Mouse (Mus musculus) gastrocnemius, adult 8-10 months (tissue): Measurements from ENCODE around the gene Krt78. TPM values are rescaled to one million over a fixed set of nuclear protein-coding genes. Genes with fewer than 3 reads are reported as not detected.

Experiments used
- DNase-seq, 2 experiments: peaks; one replicate each; pipeline ENCODE4 v3.0.0; 2022; ENCODE audit warnings: low spot score in 2 of 2
- total RNA-seq, 4 experiments: library from RNA; stranded (reverse); gene quantifications; 2 replicates each; pipeline ENCODE4 v1.2.4; 2022

Krt78 gene
- total RNA-seq, 4 experiments from 2014 or later: not detected

- peak; percentile 93 to 96 for DNase-seq
Measured at GRCm38 (mm10) chr15:101973414-101974077, 19.5 kb upstream of the Krt78 start.

GRCm38 (mm10) chr15:101970536-101970935 lies 16.4 kb upstream of the Krt78 start:
- no peak for DNase-seq

- DNase-seq: no peak
Measured at GRCm38 (mm10) chr15:101966808-101967207, 12.7 kb upstream of the Krt78 start.

- no peak for DNase-seq
Measured at GRCm38 (mm10) chr15:101958891-101959290, 4.8 kb upstream of the Krt78 start.

- no peak for DNase-seq
Measured at GRCm38 (mm10) chr15:101952733-101953474, 1.2 kb downstream of the Krt78 start.

GRCm38 (mm10) chr15:101945430-101945829 lies 8.7 kb downstream of the Krt78 start:
- DNase-seq: no peak

- no peak for DNase-seq
Measured at GRCm38 (mm10) chr15:101941948-101942347, 12.1 kb downstream of the Krt78 start.

GRCm38 (mm10) chr15:101940274-101940829 lies 13.7 kb downstream of the Krt78 start, which contains the start of gene Krt79:
Krt79 (minus strand) TSS chr15:101940324.
- no peak for DNase-seq

- no peak for DNase-seq
Measured at GRCm38 (mm10) chr15:101938600-101939308, 15.3 kb downstream of the Krt78 start.

- DNase-seq: no peak
Measured at GRCm38 (mm10) chr15:101933024-101933423, 21.1 kb downstream of the Krt78 start.

- no peak for DNase-seq
Measured at GRCm38 (mm10) chr15:101929666-101930065, 24.4 kb downstream of the Krt78 start.

GRCm38 (mm10) chr15:101929087-101929486 lies 25.0 kb downstream of the Krt78 start:
- no peak for DNase-seq

GRCm38 (mm10) chr15:101927340-101928080 lies 26.6 kb downstream of the Krt78 start:
- no peak for DNase-seq

GRCm38 (mm10) chr15:101925041-101925440 lies 29.0 kb downstream of the Krt78 start:
- DNase-seq: no peak

- DNase-seq: no peak
Measured at GRCm38 (mm10) chr15:101924635-101925034, 29.5 kb downstream of the Krt78 start, which contains the start of gene Krt4. Krt4 (minus strand) TSS chr15:101924735.

- no peak for DNase-seq
Measured at GRCm38 (mm10) chr15:101922296-101922695, 31.8 kb downstream of the Krt78 start.

GRCm38 (mm10) chr15:101916072-101916471 lies 38.0 kb downstream of the Krt78 start:
- no peak for DNase-seq

GRCm38 (mm10) chr15:101904849-101905248 lies 49.2 kb downstream of the Krt78 start:
- no peak for DNase-seq

GRCm38 (mm10) chr15:101902171-101903149 lies 51.6 kb downstream of the Krt78 start:
- DNase-seq: no peak
